ENCODE assay signal across 17 mouse cellular contexts in genomic region chr14:46363209-46363608, GRCm38 (mm10). TPM values are rescaled to one million over a fixed set of nuclear protein-coding genes. Genes with fewer than 3 reads are reported as not detected.
DNase-seq lines count a peak whose midpoint lies in the region; TF ChIP-seq lines count a peak whose summit lies in the region.
"Had no signal": no experiment of that assay in that cellular context is flagged by ENCODE, and none has a peak within 500 bp of the region (broad histone marks: within the 10 kb centered on the region; RNA-seq: fewer than 3 reads in every experiment).

No protein-coding gene starts in this region.

- H3K27ac ChIP-seq in layer of hippocampus, adult 2 months: no peak overlapping the region
- H3K27ac ChIP-seq: heart, embryonic 15.5 days; limb, embryonic 13.5 days had no signal

- H3K4me3 ChIP-seq in layer of hippocampus, adult 2 months: no peak overlapping the region
- H3K4me3 ChIP-seq: heart, embryonic 15.5 days; limb, embryonic 13.5 days had no signal

- TF ChIP-seq CTCF in layer of hippocampus, adult 2 months (conservative IDR thresholded peaks at IDR 0.05): peak; percentile 16; the same call in 1 of the 2 replicates

- DNase-seq in layer of hippocampus, adult 2 months (ENCODE audit: low spot score in 2 of 2): no peak
- no peak for DNase-seq in layer of hippocampus, postnatal 10 days (ENCODE audit: low spot score in 2 of 2)
- DNase-seq in ES-CJ7 (ENCODE audit: low read depth, low spot score): peak; percentile 62
- peak; percentile 35 for DNase-seq in kidney, postnatal 10 days
- peak; percentile 32 for DNase-seq in lung, postnatal 10 days
- DNase-seq in neural tube, embryonic 10.5 days (ENCODE audit: extremely low spot score, low spot score): no peak
- DNase-seq in retina, embryonic 14.5 days (ENCODE audit: low spot score): no peak
- DNase-seq: adrenal gland, adult 2 months; cerebellum, adult 2 months; spleen, adult 18-20 months had no signal

RNA-seq across cellular contexts. Expression of gene Gm15217, which starts 16.0 kb away (rescaled TPM):
- total RNA-seq in layer of hippocampus, adult 2 months (2021): not detected
- not detected for total RNA-seq in layer of hippocampus, postnatal 10 days (2021)
- total RNA-seq: adrenal gland, adult 2 months; gastrocnemius, postnatal 4 days; layer of hippocampus, adult 18-20 months; left cerebral cortex, adult 8-10 months; megakaryocyte progenitor cell, adult 5-6 weeks; midbrain, postnatal 0 days had no signal

RNA-seq across cellular contexts. Expression of gene Bmp4, which starts 27.3 kb away (rescaled TPM):
- total RNA-seq in layer of hippocampus, adult 2 months (2021): 1 to 10 TPM; 3.0 to 3.2 TPM
- total RNA-seq in layer of hippocampus, postnatal 10 days (2021): 10 to 100 TPM in 1 of 2 experiments, 1 to 10 TPM in 1; 6.5 to 12.4 TPM
- total RNA-seq: megakaryocyte progenitor cell, adult 5-6 weeks had no signal

Comparison
In these comparisons a context has a peak if more than half of its experiments do, and no peak if none do; other contexts are left out.
1. DNase-seq: peak in ES-CJ7 (single experiment), kidney, postnatal 10 days (single experiment) and lung, postnatal 10 days (single experiment); none in layer of hippocampus, adult 2 months (0 of 2), layer of hippocampus, postnatal 10 days (0 of 2), neural tube, embryonic 10.5 days (single experiment) and retina, embryonic 14.5 days (single experiment).